Mouse (Mus musculus) CH12.LX (cell line): Measurements from ENCODE around the gene Hsd17b7. TPM values are rescaled to one million over a fixed set of nuclear protein-coding genes. Genes with fewer than 3 reads are reported as not detected.

ENCODE experiments used
- DNase-seq: peaks from one replicate; pipeline ENCODE4 v3.0.0-alpha.2; 2013; ENCODE audit errors: extremely low read depth
- H3K27ac ChIP-seq: 2 replicates; pipeline ENCODE4 v1.5.1; 2012; ENCODE audit warnings: low read depth, mild to moderate bottlenecking, control low read depth, moderate library complexity; ENCODE audit not compliant: insufficient read depth
- H3K27me3 ChIP-seq: replicated peaks from 2 replicates; pipeline ENCODE3; 2012; ENCODE audit warnings: inconsistent platforms
- H3K36me3 ChIP-seq, 2 experiments: replicated peaks in 1 of 2; 2 replicates each; pipeline versions ENCODE3 to v1.6.1; 2012; ENCODE audit warnings: inconsistent platforms in 1 of 2, low read length in 1 of 2, mild to moderate bottlenecking in 1 of 2, mixed read lengths in 1 of 2, moderate library complexity in 1 of 2; ENCODE audit not compliant: control insufficient read depth in 1 of 2, insufficient read depth in 1 of 2
- H3K4me1 ChIP-seq, 2 experiments: 2 replicates each; pipeline ENCODE4 v1.6.1; 2012; ENCODE audit warnings: inconsistent platforms in 1 of 2, moderate library complexity in 1 of 2; ENCODE audit not compliant: insufficient read depth in 2 of 2, control insufficient read depth in 1 of 2
- H3K4me2 ChIP-seq: 2 replicates; pipeline ENCODE4 v1.6.1; 2012; ENCODE audit warnings: low read depth, mild to moderate bottlenecking, control low read depth; ENCODE audit not compliant: poor library complexity, insufficient read depth, severe bottlenecking
- H3K4me3 ChIP-seq, 3 experiments: fragments of 150-350 bp in 1 of 3; sonication (generic) in 1 of 3; replicated peaks in 1 of 3; 2 replicates each; pipeline versions ENCODE3 to v1.5.1; 2011 to 2012; ENCODE audit warnings: low read depth in 2 of 3, low read length in 2 of 3, mild to moderate bottlenecking in 2 of 3, moderate library complexity in 2 of 3, control low read depth in 1 of 3, improper control_type of control experiment in 1 of 3, inconsistent platforms in 1 of 3, mixed read lengths in 1 of 3; ENCODE audit not compliant: poor library complexity in 1 of 3
- H3K79me2 ChIP-seq: replicated peaks from 2 replicates; pipeline ENCODE4 v1.6.1; 2012; ENCODE audit warnings: mild to moderate bottlenecking, moderate library complexity; ENCODE audit not compliant: control insufficient read depth, poor library complexity, insufficient read depth, severe bottlenecking; ENCODE audit errors: extremely low read depth
- H3K9ac ChIP-seq: 2 replicates; pipeline ENCODE4 v1.6.1; 2012; ENCODE audit warnings: low read depth, mild to moderate bottlenecking, control low read depth, moderate library complexity; ENCODE audit not compliant: insufficient read depth
- H3K9me3 ChIP-seq: replicated peaks from 2 replicates; pipeline ENCODE3; 2012; ENCODE audit warnings: low read length, inconsistent platforms, mixed read lengths
- CHD1 ChIP-seq: IDR thresholded peaks from 2 replicates; pipeline ENCODE4 v1.6.1; 2012; ENCODE audit warnings: low read depth, low read length, improper control_type of control experiment, inconsistent platforms
- CHD2 ChIP-seq: IDR thresholded peaks from 2 replicates; pipeline ENCODE4 v1.6.1; 2011; ENCODE audit warnings: low read length, improper control_type of control experiment
- E2F4 ChIP-seq: IDR thresholded peaks from 2 replicates; pipeline ENCODE4 v1.6.1; 2011; ENCODE audit warnings: low read depth, low read length, improper control_type of control experiment; ENCODE audit not compliant: insufficient replicate concordance
- EP300 ChIP-seq: IDR thresholded peaks from 2 replicates; pipeline ENCODE4 v1.6.1; 2011; ENCODE audit warnings: low read length, improper control_type of control experiment
- MAX ChIP-seq: IDR thresholded peaks from 2 replicates; pipeline ENCODE4 v1.6.1; 2011; ENCODE audit warnings: low read length, improper control_type of control experiment
- MYC ChIP-seq: IDR thresholded peaks from 2 replicates; pipeline ENCODE4 v1.6.1; 2011; ENCODE audit warnings: low read depth, mild to moderate bottlenecking, improper control_type of control experiment, low read length
- PAX5 ChIP-seq: IDR thresholded peaks from 2 replicates; pipeline ENCODE4 v1.6.1; 2012; ENCODE audit warnings: low read length, inconsistent platforms, mixed read lengths
- POLR2AphosphoS2 ChIP-seq: IDR thresholded peaks from 2 replicates; pipeline ENCODE4 v1.6.1; 2011; ENCODE audit warnings: low read depth, low read length, improper control_type of control experiment
- RCOR1 ChIP-seq: conservative IDR thresholded peaks from 2 replicates; pipeline ENCODE4 v1.6.1; 2012; ENCODE audit warnings: low read depth, mild to moderate bottlenecking, inconsistent platforms, low read length, improper control_type of control experiment
- TBP ChIP-seq: conservative IDR thresholded peaks from 2 replicates; pipeline ENCODE4 v1.6.1; 2011; ENCODE audit warnings: low read depth, low read length, improper control_type of control experiment
- UBTF ChIP-seq: IDR thresholded peaks from 2 replicates; pipeline ENCODE4 v1.6.1; 2012; ENCODE audit warnings: low read depth, mild to moderate bottlenecking, inconsistent platforms, low read length, improper control_type of control experiment, moderate library complexity
- dilution Hi-C: fragments of 300-500 bp; cut with MboI; formaldehyde crosslinking; loops from 2 replicates; pipeline ENCODE4 v1.14.3; 2020; ENCODE audit warnings: low sequenced_read_pairs; ENCODE audit not compliant: extremely low pct_unique_long_range_greater_than_20kb, extremely low pct_ligation_motif_present
- in situ Hi-C: fragments of 300-500 bp; cut with MboI; formaldehyde crosslinking; loops from 3 replicates; pipeline ENCODE4 v1.14.3; 2019; ENCODE audit warnings: low sequenced_read_pairs, low pct_ligation_motif_present, low pct_unique_long_range_greater_than_20kb, mixed read lengths
- polyA plus RNA-seq: library from polyadenylated mRNA; unstranded; fragments of >175 nt; gene quantifications from 2 replicates; pipeline ENCODE4 v1.2.1, GENCODE M21; 2012; ENCODE audit warnings: low read depth; ENCODE audit not compliant: insufficient read length
- total RNA-seq, 2 experiments: library from RNA; depleted of rRNA; stranded (reverse); fragments of 300-350 nt in 1 of 2; fragments of >200 nt in 1 of 2; gene quantifications; 2 replicates each; pipeline ENCODE4 v1.2.3; 2012 to 2014

Hsd17b7 gene
- total and polyA plus RNA-seq, 3 experiments, result 7.5 to 29.7 (median 13.9) TPM

DNA sequence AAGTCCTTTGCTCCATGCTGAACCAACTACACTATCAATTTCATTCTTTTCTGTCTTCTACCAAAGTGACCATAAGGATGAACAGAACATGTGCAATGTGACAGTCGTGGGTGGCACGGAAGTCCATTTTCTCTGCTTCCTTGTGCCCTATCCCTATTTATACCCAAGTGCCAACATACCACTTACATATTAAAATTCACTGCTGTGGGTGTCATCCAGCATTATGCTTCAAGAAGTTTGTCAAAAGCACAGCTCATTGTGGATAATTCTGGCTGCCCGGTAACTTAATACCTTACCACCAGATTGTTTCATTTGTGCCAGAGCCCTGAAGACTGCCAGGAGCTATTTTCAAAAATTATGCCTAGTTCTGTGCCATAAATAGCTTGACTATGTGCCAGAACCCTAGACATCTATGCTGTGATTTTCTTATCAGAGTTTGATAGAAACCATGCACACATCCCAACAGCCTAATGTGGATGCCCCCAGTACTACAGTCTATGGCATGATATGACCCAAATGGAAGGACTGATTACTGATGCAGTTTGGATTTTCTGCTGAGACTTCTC is 68.2 kb downstream of the Hsd17b7 start:
- Histone ChIP-seq H3K27ac (no peak overlapping the region), H3K4me2 (no peak overlapping the region), H3K9ac (no peak overlapping the region)
- in situ Hi-C loops, result no loop called here
- no peak for DNase-seq
- no peak for TF ChIP-seq UBTF
- TF ChIP-seq TBP, result no peak
- TF ChIP-seq E2F4, result no peak
- TF ChIP-seq RCOR1, result no peak
- no peak for TF ChIP-seq MAX
- TF ChIP-seq CHD2, result no peak
- no peak for TF ChIP-seq MYC
- no peak for TF ChIP-seq CHD1
- TF ChIP-seq PAX5, result no peak
- TF ChIP-seq POLR2AphosphoS2, result no peak
- TF ChIP-seq EP300, result no peak
- TF ChIP-seq, all 38 proteins: peak for 0
- dilution Hi-C loops, result no loop called here
- Histone ChIP-seq H3K79me2 (no peaks in the 10 kb centered on the region), H3K4me1 (no peaks in the 10 kb centered on the region), H3K9me3 (no peaks in the 10 kb centered on the region), H3K4me3 (no peak overlapping the region), H3K36me3 (no peaks in the 10 kb centered on the region), H3K27me3 (peaks cover 49% of the 10 kb centered on the region)

Other genes starting within 250 kb of the Hsd17b7 start
- not detected in 2 replicates for gene Rgs4, start 221.6 kb downstream of the Hsd17b7 start, total RNA-seq (2012; rRNA removed)
- not detected in 2 replicates for gene Rgs4, start 221.6 kb downstream of the Hsd17b7 start, total RNA-seq (2014; rRNA removed)
- not detected in 2 replicates for gene Rgs4, start 221.6 kb downstream of the Hsd17b7 start, polyA plus RNA-seq
- gene Ccdc190, start 40.6 kb downstream of the Hsd17b7 start, total RNA-seq (2012; rRNA removed), result not detected in 2 replicates
- not detected in 2 replicates for gene Ccdc190, start 40.6 kb downstream of the Hsd17b7 start, total RNA-seq (2014; rRNA removed)
- gene Ccdc190, start 40.6 kb downstream of the Hsd17b7 start, polyA plus RNA-seq, result not detected in 2 replicates
- 0.13 and 0.30 TPM in 2 replicates for gene Ddr2, start 141.5 kb upstream of the Hsd17b7 start, total RNA-seq (2012; rRNA removed)
- gene Ddr2, start 141.5 kb upstream of the Hsd17b7 start, total RNA-seq (2014; rRNA removed), result 0.17 and 0.19 TPM in 2 replicates
- 0.33 and 0.37 TPM in 2 replicates for gene Ddr2, start 141.5 kb upstream of the Hsd17b7 start, polyA plus RNA-seq
- gene Uap1, start 205.7 kb upstream of the Hsd17b7 start, total RNA-seq (2012; rRNA removed), result 32.2 and 32.7 TPM in 2 replicates
- gene Uap1, start 205.7 kb upstream of the Hsd17b7 start, total RNA-seq (2014; rRNA removed), result 46.3 and 51.8 TPM in 2 replicates
- gene Uap1, start 205.7 kb upstream of the Hsd17b7 start, polyA plus RNA-seq, result 34.1 and 39.4 TPM in 2 replicates
- gene Uhmk1, start 246.2 kb upstream of the Hsd17b7 start, total RNA-seq (2012; rRNA removed), result 22.7 and 23.8 TPM in 2 replicates
- gene Uhmk1, start 246.2 kb upstream of the Hsd17b7 start, total RNA-seq (2014; rRNA removed), result 30.7 and 32.5 TPM in 2 replicates
- gene Uhmk1, start 246.2 kb upstream of the Hsd17b7 start, polyA plus RNA-seq, result 21.5 and 25.0 TPM in 2 replicates